Mouse (Mus musculus) layer of hippocampus, adult 18-20 months (tissue): ENCODE results near the gene Dazap2. TPM values are rescaled to one million over a fixed set of nuclear protein-coding genes. Genes with fewer than 3 reads are reported as not detected.

Source experiments
- DNase-seq, 2 experiments: peaks; one replicate each; pipeline ENCODE4 v3.0.0; 2022; ENCODE audit warnings: low spot score in 2 of 2
- long read RNA-seq: library from polyadenylated mRNA; stranded (forward); transcript quantifications from one replicate; pipeline ENCODE4 v2.0.0, GENCODE M21; 2021
- total RNA-seq, 2 experiments: library from RNA; stranded (reverse); gene quantifications; 2 replicates each; pipeline ENCODE4 v1.2.3; 2021

Dazap2 gene
- 100 to 1,000 TPM; 116 to 119 TPM for total RNA-seq
- long read RNA-seq, transcript Dazap2-201 (4 exons, 2,135 nt) = major isoform, 212 of 235 reads
- long read RNA-seq, partial matches to known transcripts = 10 of 235 reads
- long read RNA-seq, other reads (novel, unspliced or antisense) = 13 of 235 reads

DNA sequence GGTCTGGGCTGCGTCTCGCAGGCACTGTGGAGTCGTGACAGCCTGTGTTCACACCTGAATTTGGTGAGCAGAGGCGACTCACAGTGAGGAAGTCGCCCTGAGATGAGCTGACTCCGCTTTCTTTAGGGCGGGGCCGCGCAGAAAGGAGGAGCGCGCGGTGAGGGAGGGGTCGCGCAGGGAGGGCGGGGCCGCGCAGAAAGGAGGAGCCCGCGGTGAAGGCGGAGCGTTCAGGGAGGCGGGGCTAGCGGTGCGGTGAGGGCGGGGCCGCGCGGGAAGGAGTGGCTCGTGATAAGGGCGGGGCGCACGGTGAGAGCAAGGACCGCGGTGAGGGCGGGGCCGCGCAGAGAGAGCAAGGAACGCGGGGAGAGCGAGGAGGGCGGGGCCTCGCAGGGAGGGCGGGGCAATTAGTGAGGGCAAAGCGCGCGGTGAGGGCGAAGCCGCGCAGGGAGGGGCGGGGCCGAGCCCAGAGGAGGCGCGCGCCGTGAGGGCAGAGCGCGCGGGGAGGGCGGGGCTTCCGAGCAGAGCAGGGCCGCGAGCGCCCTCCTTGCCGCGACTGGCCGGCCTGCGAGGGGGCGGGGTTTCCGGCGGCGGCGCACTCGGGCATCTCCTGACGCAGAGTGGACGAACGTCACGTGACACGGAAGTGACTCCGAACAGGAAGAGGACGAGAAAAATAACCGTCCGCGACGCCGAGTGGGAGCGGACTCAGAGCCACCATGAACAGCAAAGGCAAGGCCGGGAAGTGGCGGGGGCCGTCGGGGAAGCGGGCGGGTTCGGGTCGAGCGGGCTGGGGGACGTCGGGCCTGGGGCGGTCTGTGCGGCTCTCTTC lies at the start of gene Dazap2:
TSS of gene Dazap2 (plus strand) at position 354 of the 829 bp plus-strand sequence.
- peak; percentile 97 to 99 for DNase-seq

DNA sequence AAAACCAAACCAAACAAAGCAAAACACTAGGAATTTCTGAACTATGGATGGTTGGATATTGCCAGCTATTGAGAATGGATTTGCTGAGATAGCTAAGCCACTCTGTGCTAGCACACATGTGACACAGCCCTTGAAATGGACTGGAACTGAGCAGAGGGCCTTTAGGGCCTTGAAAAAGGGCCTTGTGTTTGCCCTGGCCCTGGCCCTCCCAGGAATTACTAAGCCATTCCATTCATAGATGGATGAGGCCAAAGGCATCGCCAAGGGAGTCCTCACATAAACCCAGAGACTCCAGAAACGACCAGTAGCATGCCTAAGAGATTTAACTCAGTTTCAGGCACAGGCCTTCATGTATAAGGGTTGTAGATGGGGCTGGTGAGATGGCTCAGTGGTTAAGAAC lies 48.6 kb upstream of the Dazap2 start:
- no peak for DNase-seq

DNA sequence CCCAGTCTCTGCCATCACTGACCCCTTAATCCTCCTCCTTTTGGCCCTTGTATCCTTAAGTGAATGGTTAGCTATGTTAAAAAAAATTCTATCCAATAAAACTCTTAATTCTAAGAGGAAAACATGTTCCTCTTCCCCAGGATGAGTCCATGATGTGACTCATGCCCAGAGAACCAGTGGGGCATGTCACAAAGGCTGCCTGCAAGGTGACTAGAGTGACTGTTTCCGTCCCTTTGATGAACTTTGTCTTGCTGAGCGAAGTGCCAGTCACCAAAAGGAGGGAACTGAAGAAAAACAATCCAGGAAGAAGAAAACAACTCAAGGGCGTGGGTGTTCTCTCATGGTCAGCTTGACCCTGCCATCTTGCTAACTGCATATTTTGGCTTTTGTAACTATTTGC lies 45.9 kb upstream of the Dazap2 start:
- DNase-seq = no peak

DNA sequence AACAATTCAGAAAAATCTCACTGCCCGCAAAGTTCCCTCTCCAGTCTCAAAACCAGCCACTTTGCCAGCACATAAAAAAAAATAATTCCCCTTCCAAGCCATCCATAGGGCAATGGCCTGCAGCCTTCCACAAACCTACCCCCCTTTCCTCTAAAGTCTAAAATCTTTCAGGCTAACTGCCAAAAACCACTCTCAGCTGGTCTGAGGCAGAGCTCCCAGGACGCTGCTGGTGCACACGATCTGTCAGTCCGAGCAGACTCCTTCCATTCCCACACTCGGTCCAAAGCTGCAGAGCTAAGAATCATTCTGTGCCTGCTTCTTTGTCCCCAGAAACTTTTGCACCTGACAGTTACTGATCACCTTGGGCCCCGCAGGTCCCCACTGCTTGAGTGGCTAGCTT lies 41.2 kb upstream of the Dazap2 start:
- no peak for DNase-seq

DNA sequence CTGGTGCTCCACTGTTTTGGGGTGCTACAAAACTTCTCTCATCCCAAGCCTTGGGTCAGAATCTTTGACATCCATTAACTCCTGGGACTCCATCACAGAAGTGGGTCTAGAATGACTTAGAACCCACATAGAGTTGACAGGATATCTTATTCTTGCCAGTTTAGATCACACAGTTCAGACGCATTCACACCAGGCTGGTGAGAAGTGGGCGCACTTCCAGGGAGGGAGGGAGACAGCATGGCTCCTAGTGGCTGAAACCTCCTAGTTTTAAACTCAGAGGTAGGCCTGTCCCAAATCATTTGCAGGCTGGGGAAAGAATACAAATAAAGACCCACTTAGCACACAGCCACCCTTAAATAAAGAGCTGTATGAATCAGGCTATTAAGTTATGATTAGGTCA lies 40.8 kb upstream of the Dazap2 start:
- no peak for DNase-seq

DNA sequence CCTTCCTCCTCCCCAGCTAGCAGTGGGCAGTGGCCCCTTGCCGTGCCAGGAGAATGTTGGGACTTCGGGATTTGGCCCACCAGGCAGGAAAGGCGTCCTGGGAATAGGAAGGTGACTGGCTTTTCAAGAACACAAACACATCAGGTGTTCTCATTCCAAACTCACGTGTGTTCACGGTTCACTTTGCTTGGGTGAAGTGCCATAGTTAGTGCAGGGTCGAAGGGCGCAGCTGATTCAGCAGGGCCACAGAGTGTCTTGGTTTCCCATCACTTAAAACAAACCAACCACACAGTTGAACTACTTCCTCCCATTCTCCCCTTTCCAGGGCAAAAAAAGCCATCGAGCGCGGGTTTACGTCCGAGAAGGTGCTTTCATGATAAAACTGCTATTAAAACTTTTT lies 39.8 kb upstream of the Dazap2 start:
- no peak for DNase-seq

DNA sequence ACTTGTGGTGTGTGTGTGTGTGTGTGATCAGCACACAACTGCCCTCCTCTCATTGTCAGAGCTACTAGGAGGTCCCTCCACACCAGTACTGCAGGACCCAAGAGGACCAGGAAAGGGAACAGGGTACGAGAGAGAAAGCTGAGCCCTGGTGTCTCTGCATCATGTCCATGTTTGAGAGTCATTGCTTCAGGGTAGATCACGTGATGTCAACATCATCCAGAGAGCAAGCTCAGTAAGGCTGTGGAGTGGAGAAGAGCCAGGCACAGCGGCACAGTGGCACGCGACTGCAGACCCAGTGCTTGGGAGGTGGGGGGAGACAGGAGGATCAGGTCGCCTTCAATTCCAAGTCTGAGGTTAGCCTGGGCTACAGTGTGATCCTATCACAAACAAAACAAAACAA lies 38.8 kb upstream of the Dazap2 start:
- no peak for DNase-seq

DNA sequence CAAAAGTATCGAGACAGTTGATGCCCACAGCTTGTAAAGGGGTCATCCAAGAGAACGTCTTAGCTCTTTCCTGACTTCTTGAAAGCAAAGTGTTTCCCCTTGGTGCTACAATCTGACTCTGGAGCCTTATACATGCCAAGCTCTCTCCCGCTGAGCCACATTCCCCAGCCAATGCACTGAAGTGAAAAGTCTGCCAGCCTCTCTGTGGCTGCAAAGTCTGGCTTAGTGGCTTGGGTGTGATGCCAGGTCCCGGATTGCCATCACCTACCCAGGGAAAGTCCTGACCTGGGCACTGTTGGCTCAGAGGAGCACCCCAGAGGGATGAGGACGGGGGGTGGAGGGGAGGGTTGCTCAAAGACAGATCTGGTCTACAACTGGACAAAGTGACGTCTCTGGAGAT lies 38.3 kb upstream of the Dazap2 start:
- DNase-seq = no peak

DNA sequence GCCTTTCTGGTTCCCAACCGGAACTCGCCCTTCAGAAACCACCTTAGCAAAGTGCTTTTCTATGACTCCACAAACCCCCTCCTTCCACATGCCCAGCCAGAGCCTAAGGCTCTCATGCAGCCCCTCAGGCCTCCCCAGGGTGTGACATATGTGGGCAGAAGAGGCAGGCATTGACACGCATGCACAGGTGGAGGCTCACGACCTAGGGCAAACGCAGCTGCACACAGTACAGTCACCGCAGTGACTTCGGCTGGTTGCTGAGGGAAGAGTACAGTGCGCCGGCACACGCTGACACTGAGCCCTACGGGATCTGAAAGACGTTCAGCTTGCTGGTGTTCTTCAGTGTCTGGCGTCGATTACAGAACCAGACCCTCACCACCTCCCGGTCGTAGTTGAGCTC lies 37.2 kb upstream of the Dazap2 start:
- DNase-seq = no peak

DNA sequence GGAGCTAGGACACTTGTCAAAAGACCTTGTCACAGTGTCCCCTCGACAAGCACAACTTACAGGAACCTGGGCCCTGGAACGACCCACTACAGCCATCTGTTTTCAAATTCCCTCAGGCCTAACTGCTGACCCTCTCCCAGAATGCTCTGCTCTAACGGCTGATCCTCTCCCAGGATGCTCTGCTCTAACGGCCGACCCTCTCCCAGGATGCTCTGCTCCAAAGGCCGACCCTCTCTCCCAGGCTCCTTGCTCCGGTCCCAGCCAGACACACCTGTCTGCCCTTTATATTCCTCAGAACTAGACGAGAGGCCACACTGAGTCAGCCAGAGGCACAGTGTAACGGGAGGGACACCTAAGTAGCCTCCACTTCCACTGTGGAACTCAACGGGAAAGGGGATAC lies 35.0 kb upstream of the Dazap2 start:
- DNase-seq = no peak

DNA sequence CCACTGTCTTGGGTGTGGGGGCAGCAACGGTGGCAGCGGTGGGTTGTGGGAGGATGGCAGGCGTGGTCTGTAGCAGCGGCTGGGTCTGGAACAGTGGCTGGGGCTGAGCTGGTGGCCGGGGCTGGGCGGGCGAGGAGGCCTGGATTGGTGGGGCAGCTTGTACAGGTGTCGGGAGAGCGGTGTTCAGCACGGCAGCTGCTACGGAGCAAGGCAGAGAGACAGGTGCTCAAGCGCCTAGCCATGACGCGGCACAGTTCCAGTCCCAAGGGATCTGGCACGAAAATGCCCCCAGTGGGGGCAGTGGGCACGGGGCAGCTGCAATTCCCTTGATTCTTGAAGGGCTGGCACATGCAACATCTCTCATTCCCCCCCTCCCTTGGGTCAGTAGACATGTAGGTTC lies 29.2 kb upstream of the Dazap2 start:
- DNase-seq = no peak

DNA sequence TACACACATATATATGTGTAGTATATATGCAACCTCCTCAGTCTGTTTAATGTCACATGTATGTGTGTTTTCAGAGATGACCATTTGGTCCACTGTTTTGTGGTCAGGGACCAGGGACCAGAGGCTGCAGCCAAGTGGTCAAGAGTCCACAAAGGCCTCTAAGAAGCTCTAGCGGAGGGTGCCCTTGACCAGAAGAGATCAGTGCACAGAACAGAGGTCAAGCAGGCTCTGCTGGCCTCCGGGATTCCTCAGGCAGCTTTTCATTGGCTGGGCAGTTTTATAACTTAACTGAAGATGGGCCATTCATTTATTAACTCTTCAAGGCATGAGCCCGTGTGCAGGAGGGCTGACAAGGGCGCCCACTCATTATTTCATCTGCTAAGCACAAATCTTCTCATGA lies 28.0 kb upstream of the Dazap2 start:
- DNase-seq = no peak

DNA sequence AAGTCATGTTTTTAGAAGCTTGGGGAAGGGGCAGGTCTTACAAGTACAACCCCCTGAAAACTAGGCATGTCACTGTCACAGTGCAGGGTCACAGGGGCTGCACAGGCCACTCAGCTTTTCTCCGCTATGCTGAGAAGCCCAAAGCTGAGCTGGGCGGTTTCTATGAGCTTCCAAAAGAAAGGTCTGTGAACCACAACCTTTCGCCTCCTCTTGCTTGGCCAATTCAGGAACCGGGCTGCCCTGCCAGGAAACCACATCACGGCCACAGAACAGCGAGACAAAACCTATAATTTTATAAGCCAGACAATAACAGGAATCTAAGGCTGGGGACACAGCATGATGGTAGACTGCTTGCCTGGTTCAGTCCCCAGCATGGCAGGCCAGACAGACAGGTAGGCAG lies 26.9 kb upstream of the Dazap2 start:
- DNase-seq = no peak

DNA sequence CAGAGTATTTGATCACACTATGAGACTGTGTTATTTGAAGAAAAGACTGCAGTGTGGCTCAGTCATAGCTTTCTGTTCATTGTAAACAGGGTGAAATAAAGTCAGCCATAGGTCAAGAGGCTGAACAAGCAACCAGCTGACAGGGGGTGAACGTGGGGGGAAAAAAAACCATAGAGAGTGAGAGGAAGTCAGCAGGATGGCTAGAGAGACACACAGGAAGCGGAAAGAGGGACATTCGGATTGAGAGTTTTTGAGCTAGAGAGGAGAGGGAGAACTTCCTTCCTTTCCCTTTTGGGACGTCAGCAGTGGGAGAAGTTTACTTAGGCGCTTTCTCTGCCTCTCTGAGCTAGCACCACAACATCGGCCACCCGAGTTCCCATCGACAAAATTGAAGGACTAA lies 24.7 kb upstream of the Dazap2 start:
- no peak for DNase-seq

DNA sequence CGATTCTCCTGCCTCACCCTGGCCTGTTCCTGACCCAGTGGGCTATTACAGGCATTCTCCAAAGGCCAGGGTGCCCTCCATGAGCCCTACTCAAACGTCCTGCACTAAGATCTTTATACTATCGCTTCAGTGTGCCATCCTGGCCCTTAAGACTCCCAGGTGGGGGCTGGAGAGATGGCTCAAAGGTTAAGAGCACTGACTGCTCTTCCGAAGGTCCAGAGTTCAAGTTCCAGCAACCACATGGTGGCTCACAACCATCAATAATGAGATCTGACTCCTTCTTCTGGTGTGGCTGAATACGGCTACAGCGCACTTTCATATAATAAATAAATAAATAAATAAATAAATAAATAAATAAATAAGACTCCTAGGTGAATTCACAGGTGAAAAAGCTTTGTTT lies 22.3 kb upstream of the Dazap2 start:
- no peak for DNase-seq

DNA sequence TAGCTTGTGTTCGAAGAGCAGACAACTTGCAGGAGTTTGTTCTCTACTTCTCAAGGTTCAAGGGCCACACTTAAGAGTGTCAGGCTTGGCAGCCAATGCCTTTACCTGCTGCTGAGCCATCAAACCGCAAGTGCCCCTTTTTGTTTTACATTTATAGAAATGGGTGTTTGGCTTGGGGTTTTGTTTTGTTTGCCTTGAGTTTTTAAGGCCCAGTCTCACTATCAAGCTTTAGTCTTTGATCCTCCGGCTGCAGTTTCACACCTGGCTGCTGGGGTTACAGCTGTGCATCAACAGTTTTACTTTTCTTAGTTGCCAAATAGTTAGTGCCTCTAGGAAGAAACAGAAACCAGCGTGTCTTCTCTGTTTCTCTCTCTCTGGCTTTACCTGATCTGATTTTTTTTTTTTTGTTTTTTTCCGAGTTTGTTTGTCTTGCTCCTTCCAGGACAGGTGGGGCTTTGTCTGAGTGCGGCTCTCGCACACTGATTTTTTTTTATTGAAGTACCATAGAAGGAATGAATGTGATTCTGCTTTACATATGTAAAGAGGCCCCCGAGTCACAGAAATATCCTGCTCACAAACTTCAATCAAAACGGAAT lies 16.8 kb upstream of the Dazap2 start:
- DNase-seq = no peak

DNA sequence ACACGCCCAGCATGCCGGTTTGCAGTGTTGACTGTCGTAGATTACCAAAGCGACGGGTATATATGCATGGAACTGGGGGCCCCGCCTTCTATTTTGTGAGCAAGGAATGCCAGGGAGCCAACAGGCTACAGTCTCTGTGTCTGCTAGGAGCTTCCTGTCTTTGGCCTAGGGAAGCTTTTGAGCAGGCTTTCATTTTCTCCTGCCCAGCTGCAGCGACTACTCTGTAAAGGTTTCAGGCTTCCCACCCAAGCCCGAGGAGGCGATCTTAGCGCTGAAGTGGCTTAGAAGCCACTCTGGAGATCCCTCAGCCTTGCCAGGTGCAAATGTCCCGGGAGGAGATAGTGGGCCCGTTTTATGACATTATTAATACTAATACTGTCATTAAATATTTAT lies 16.3 kb upstream of the Dazap2 start:
- DNase-seq = peak in 1 of 2 experiments; percentile 37

DNA sequence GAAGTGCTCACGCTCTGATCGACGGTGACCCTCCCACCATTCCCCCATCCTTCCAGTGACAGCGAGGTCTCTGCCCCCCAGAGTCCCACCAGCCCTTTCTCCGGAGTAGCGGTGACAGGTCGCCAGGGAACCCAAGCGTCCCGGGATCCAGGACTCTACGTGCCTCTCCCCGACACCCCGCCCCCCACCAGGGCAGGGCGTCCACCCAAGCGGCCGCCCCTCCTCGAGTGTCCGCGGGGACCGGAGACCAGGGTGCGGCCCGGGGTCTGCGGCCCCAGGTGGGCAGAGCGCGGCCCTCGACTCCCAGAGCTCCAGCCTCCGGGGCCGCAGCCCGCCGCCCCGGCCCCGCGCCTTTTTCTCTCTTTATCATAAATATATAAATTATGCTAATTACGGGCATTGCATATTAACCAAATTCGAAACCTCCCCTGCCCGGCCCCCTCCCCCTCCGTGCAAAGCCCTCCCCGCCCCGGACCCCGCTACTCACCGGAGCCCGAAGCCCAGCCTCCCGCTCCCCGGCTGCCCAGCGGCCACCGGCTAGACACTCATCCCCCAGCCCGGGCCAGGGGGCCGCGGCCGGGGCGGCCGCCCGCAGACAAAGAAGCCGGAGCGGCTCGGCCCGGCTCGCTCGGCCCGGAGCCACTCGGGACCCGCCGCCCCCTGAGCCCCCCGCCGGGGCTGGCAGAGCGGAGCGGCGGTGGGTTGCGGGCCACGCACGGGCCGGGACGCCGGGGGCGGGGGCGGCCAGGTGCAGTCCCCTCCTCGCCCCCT lies 15.7 kb upstream of the Dazap2 start, which contains the start of gene Pou6f1:
TSS of gene Pou6f1 (minus strand) at position 709 of the 771 bp plus-strand sequence.
- DNase-seq = peak in 1 of 2 experiments; percentile 47

DNA sequence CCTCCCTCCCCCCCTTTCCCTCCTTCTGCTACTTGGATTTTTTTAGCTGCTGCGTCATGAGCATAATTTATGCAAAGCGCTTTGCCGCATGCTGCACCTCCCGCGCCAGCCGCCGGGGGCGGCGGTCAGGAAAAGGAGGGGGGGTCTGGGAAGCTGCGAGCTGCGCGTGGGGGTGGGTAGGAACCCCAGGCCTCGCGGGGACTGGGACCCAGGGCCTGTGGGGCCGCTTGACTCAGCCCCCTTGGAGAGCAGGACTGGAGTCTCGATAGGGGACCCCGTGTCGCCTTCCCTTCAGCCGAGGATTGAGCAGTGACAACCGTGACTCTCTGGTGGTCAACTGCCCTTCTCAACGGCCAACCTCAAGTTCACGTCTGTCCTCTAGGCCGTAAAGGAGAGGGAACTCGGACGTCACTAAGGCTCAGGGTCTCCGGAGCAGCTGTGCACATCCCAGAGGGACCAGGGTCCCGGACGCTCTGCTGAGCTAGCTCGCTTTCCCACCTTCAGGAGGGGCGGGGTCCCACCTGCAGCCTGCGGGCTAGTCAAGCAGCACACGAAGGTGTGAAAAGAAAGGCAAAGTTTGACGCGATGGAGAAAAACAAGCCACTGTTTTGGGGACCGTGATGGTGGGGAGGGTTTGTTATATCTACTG lies 15.0 kb upstream of the Dazap2 start:
- peak; percentile 60 to 69 for DNase-seq

DNA sequence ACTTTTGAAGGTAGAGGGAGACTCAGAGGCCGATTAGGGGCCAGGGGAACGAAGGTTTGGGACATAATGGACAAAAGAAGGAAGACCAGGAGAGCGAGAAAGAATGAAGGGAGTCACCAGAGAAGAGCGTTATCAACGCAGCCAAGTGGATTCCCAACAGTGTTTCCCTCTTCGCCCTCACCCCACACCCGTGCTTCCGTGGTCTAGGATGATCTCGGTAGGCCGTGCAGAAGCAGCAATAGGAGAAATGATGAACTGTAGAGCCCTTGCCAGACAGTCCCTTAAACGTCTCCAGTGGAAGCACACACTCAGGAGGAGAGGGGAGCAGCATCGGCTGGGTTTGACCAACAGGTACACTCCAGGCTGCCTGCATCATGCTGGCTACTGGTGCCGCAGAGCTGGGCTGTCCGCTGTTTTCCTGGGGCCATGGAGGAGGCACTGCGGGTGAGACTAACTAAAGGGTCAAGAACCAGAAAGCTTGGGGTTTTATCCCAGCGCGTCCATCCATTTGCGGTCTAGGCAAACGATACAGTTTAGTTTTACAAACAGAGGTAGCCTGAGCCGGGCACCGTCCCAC lies 14.4 kb upstream of the Dazap2 start:
- DNase-seq = no peak

DNA sequence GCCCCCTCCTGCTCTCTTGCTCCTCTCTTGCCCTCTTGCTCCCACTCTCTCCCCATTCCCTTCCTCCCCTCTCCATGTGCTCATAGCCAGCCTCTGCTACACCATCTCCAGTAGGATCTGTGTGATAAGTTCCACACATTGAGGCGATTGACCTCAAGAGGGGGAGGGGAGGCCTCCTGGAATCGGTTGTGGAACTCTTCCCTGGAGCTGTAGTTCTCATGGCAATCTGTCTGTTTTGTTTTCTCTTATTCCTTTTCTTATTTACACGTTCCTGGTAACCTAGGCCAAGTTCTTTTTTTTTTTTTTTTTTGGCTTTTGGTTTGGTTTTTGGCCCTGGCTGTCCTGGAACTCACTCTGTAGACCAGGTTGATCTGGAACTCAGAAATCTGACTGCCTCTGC lies 13.5 kb upstream of the Dazap2 start:
- DNase-seq = no peak
